Mouse (Mus musculus) CD4-positive helper T cell, adult 2 months (primary cell): ENCODE measurements at regions not wholly inside any gene's neighbourhood (a gene's known extent, or its start where the extent isn't known, plus 50 kb on each side); places are given as distances from the start of the nearest gene placed in this dataset.

ENCODE experiments used
- DNase-seq: peaks from one replicate; pipeline ENCODE4 v3.0.0-alpha.2; 2012; ENCODE audit warnings: low read depth, missing footprints, low spot score

GRCm38 (mm10) chr9:74342176-74342575 lies 232.0 kb downstream of the Wdr72 start:
- DNase-seq: no peak

- no peak for DNase-seq
Measured at GRCm38 (mm10) chr9:74345027-74345426, 234.9 kb downstream of the Wdr72 start.

- DNase-seq: peak; percentile 4
Measured at GRCm38 (mm10) chr9:74348776-74349175, 238.6 kb downstream of the Wdr72 start.

- DNase-seq: no peak
Measured at GRCm38 (mm10) chr9:74365930-74366438, 255.8 kb downstream of the Wdr72 start.

GRCm38 (mm10) chr9:74376191-74376590 lies 266.0 kb downstream of the Wdr72 start:
- no peak for DNase-seq

- DNase-seq: no peak
Measured at GRCm38 (mm10) chr9:74377204-74377603, 267.0 kb downstream of the Wdr72 start.

- no peak for DNase-seq
Measured at GRCm38 (mm10) chr9:74384206-74384896, 274.2 kb downstream of the Wdr72 start.

- DNase-seq: no peak
Measured at GRCm38 (mm10) chr9:74425594-74425993, 315.4 kb downstream of the Wdr72 start.

GRCm38 (mm10) chr9:74449981-74450380 lies 339.8 kb downstream of the Wdr72 start:
- no peak for DNase-seq

- DNase-seq: no peak
Measured at GRCm38 (mm10) chr9:74461084-74461483, 350.9 kb downstream of the Wdr72 start.

- DNase-seq: no peak
Measured at GRCm38 (mm10) chr9:74476830-74477229, 366.7 kb downstream of the Wdr72 start.

GRCm38 (mm10) chr9:74479273-74479672 lies 369.1 kb downstream of the Wdr72 start:
- no peak for DNase-seq

- DNase-seq: no peak
Measured at GRCm38 (mm10) chr9:74513887-74514286, 347.8 kb upstream of the Onecut1 start.

- no peak for DNase-seq
Measured at GRCm38 (mm10) chr9:74528550-74528949, 333.2 kb upstream of the Onecut1 start.

- DNase-seq: no peak
Measured at GRCm38 (mm10) chr9:74530317-74530716, 331.4 kb upstream of the Onecut1 start.

- no peak for DNase-seq
Measured at GRCm38 (mm10) chr9:74530748-74531147, 331.0 kb upstream of the Onecut1 start.

GRCm38 (mm10) chr9:74531986-74532385 lies 329.7 kb upstream of the Onecut1 start:
- DNase-seq: no peak

GRCm38 (mm10) chr9:74534976-74535375 lies 326.7 kb upstream of the Onecut1 start:
- no peak for DNase-seq

- no peak for DNase-seq
Measured at GRCm38 (mm10) chr9:74556116-74556515, 305.6 kb upstream of the Onecut1 start.

GRCm38 (mm10) chr9:74592757-74593156 lies 269.0 kb upstream of the Onecut1 start:
- no peak for DNase-seq

GRCm38 (mm10) chr9:74593970-74594369 lies 267.8 kb upstream of the Onecut1 start:
- no peak for DNase-seq

GRCm38 (mm10) chr9:74604415-74604814 lies 257.3 kb upstream of the Onecut1 start:
- no peak for DNase-seq

- DNase-seq: no peak
Measured at GRCm38 (mm10) chr9:74621957-74622356, 239.8 kb upstream of the Onecut1 start.

GRCm38 (mm10) chr9:74645394-74645793 lies 216.3 kb upstream of the Onecut1 start:
- no peak for DNase-seq
